Mouse (Mus musculus): ENCODE measurements around the gene Slc17a7. TPM values are rescaled to one million over a fixed set of nuclear protein-coding genes. Genes with fewer than 3 reads are reported as not detected.
"Not testable (repeated sequence)": the region's sequence is repeated elsewhere in the genome, so short reads cannot be mapped to it uniquely, and the experiment has no call there.

Gene Slc17a7
- polyA plus RNA-seq, 1 experiment = 2.0 TPM

GRCm38 (mm10) chr7:45147899-45148298, 15.8 kb upstream of the Slc17a7 start:
- no peak for DNase-seq
- Histone ChIP-seq H3K27ac (ENCODE audit: control insufficient read depth, insufficient read depth, low read length) (no peak overlapping the region), H3K27me3 (ENCODE audit: control insufficient read depth, insufficient read depth, low read length) (no peaks in the 10 kb centered on the region), H3K4me1 (replicated peaks; ENCODE audit: control insufficient read depth, insufficient read depth, low read length) (peaks cover 2% of the 10 kb centered on the region), H3K4me3 (ENCODE audit: control insufficient read depth, insufficient read depth, low read length) (no peak overlapping the region), H3K36me3 (ENCODE audit: control insufficient read depth, insufficient read depth, low read length) (no peaks in the 10 kb centered on the region)
- TF ChIP-seq CTCF (IDR thresholded peaks at IDR 0.05; ENCODE audit: borderline replicate concordance, control insufficient read depth, extremely low read depth, insufficient read depth, low read length, poor library complexity) = no peak
- TF ChIP-seq POLR2A (IDR thresholded peaks at IDR 0.05; ENCODE audit: control insufficient read depth, extremely low read depth, insufficient read depth, low read length, poor library complexity) = no peak
- 99% methylated on average over 11 of the region's 11 CpGs for WGBS

GRCm38 (mm10) chr7:45148534-45149098, 15.1 kb upstream of the Slc17a7 start:
- no peak overlapping the region for H3K27ac ChIP-seq (ENCODE audit: control insufficient read depth, insufficient read depth, low read length)
- 84% methylated on average over 4 of the region's 4 CpGs for WGBS
- TF ChIP-seq POLR2A (IDR thresholded peaks at IDR 0.05; ENCODE audit: control insufficient read depth, extremely low read depth, insufficient read depth, low read length, poor library complexity) = no peak
- no peak for TF ChIP-seq CTCF (IDR thresholded peaks at IDR 0.05; ENCODE audit: borderline replicate concordance, control insufficient read depth, extremely low read depth, insufficient read depth, low read length, poor library complexity)

GRCm38 (mm10) chr7:45149545-45149944, 14.2 kb upstream of the Slc17a7 start:
- Histone ChIP-seq H3K4me1 (replicated peaks; ENCODE audit: control insufficient read depth, insufficient read depth, low read length) (peaks cover 3% of the 10 kb centered on the region), H3K36me3 (ENCODE audit: control insufficient read depth, insufficient read depth, low read length) (no peaks in the 10 kb centered on the region), H3K4me3 (ENCODE audit: control insufficient read depth, insufficient read depth, low read length) (no peak overlapping the region), H3K27me3 (ENCODE audit: control insufficient read depth, insufficient read depth, low read length) (no peaks in the 10 kb centered on the region), H3K27ac (ENCODE audit: control insufficient read depth, insufficient read depth, low read length) (no peak overlapping the region)
- 93% methylated on average over 6 of the region's 6 CpGs for WGBS
- TF ChIP-seq CTCF (IDR thresholded peaks at IDR 0.05; ENCODE audit: borderline replicate concordance, control insufficient read depth, extremely low read depth, insufficient read depth, low read length, poor library complexity) (no peak), POLR2A (IDR thresholded peaks at IDR 0.05; ENCODE audit: control insufficient read depth, extremely low read depth, insufficient read depth, low read length, poor library complexity) (no peak)
- DNase-seq = no peak

More at GRCm38 (mm10) chr7:45148534-45149098, 15.1 kb upstream of the Slc17a7 start:
- Histone ChIP-seq H3K4me3 (ENCODE audit: control insufficient read depth, insufficient read depth, low read length) (no peak overlapping the region), H3K4me1 (replicated peaks; ENCODE audit: control insufficient read depth, insufficient read depth, low read length) (peaks cover 1% of the 10 kb centered on the region), H3K27me3 (ENCODE audit: control insufficient read depth, insufficient read depth, low read length) (no peaks in the 10 kb centered on the region), H3K36me3 (ENCODE audit: control insufficient read depth, insufficient read depth, low read length) (no peaks in the 10 kb centered on the region)
- DNase-seq = no peak

- TF ChIP-seq CTCF (IDR thresholded peaks at IDR 0.05; ENCODE audit: borderline replicate concordance, control insufficient read depth, extremely low read depth, insufficient read depth, low read length, poor library complexity) (no peak), POLR2A (IDR thresholded peaks at IDR 0.05; ENCODE audit: control insufficient read depth, extremely low read depth, insufficient read depth, low read length, poor library complexity) (no peak)
- no peak overlapping the region for H3K4me3 ChIP-seq (ENCODE audit: control insufficient read depth, insufficient read depth, low read length)
- no peaks in the 10 kb centered on the region for H3K27me3 ChIP-seq (ENCODE audit: control insufficient read depth, insufficient read depth, low read length)
- WGBS = 92% methylated on average over 4 of the region's 4 CpGs
- no peak overlapping the region for H3K27ac ChIP-seq (ENCODE audit: control insufficient read depth, insufficient read depth, low read length)
- peaks cover 7% of the 10 kb centered on the region for H3K4me1 ChIP-seq (replicated peaks; ENCODE audit: control insufficient read depth, insufficient read depth, low read length)
- DNase-seq = no peak
- no peaks in the 10 kb centered on the region for H3K36me3 ChIP-seq (ENCODE audit: control insufficient read depth, insufficient read depth, low read length)
Observed at GRCm38 (mm10) chr7:45150321-45150720, 13.4 kb upstream of the Slc17a7 start.

- no peak for TF ChIP-seq POLR2A (IDR thresholded peaks at IDR 0.05; ENCODE audit: control insufficient read depth, extremely low read depth, insufficient read depth, low read length, poor library complexity)
- no peak for TF ChIP-seq CTCF (IDR thresholded peaks at IDR 0.05; ENCODE audit: borderline replicate concordance, control insufficient read depth, extremely low read depth, insufficient read depth, low read length, poor library complexity)
- DNase-seq = no peak
- Histone ChIP-seq H3K36me3 (ENCODE audit: control insufficient read depth, insufficient read depth, low read length) (no peaks in the 10 kb centered on the region), H3K4me3 (ENCODE audit: control insufficient read depth, insufficient read depth, low read length) (no peak overlapping the region), H3K27me3 (ENCODE audit: control insufficient read depth, insufficient read depth, low read length) (no peaks in the 10 kb centered on the region), H3K4me1 (replicated peaks; ENCODE audit: control insufficient read depth, insufficient read depth, low read length) (peaks cover 7% of the 10 kb centered on the region), H3K27ac (ENCODE audit: control insufficient read depth, insufficient read depth, low read length) (no peak overlapping the region)
- WGBS = 93% methylated on average over 11 of the region's 11 CpGs
Observed at GRCm38 (mm10) chr7:45151303-45151702, 12.4 kb upstream of the Slc17a7 start.

GRCm38 (mm10) chr7:45153052-45153451, 10.7 kb upstream of the Slc17a7 start:
- H3K4me3 ChIP-seq (ENCODE audit: control insufficient read depth, insufficient read depth, low read length); DNase-seq: not testable (repeated sequence)

GRCm38 (mm10) chr7:45153586-45153985, 10.2 kb upstream of the Slc17a7 start:
- H3K27ac ChIP-seq (ENCODE audit: control insufficient read depth, insufficient read depth, low read length) = peak overlapping the region; percentile 55; the same call in 1 of the 2 replicates
- peak overlapping the region; percentile 85 for H3K4me3 ChIP-seq (ENCODE audit: control insufficient read depth, insufficient read depth, low read length)
- WGBS = 4% methylated on average over 5 of the region's 5 CpGs
- H3K4me1 ChIP-seq (replicated peaks; ENCODE audit: control insufficient read depth, insufficient read depth, low read length) = peaks cover 7% of the 10 kb centered on the region
- no peak for TF ChIP-seq POLR2A (IDR thresholded peaks at IDR 0.05; ENCODE audit: control insufficient read depth, extremely low read depth, insufficient read depth, low read length, poor library complexity)
- no peak for TF ChIP-seq CTCF (IDR thresholded peaks at IDR 0.05; ENCODE audit: borderline replicate concordance, control insufficient read depth, extremely low read depth, insufficient read depth, low read length, poor library complexity)
- H3K36me3 ChIP-seq (ENCODE audit: control insufficient read depth, insufficient read depth, low read length) = no peaks in the 10 kb centered on the region
- H3K27me3 ChIP-seq (ENCODE audit: control insufficient read depth, insufficient read depth, low read length) = no peaks in the 10 kb centered on the region
- DNase-seq = no peak

More at GRCm38 (mm10) chr7:45153052-45153451, 10.7 kb upstream of the Slc17a7 start:
- H3K4me1 ChIP-seq (replicated peaks; ENCODE audit: control insufficient read depth, insufficient read depth, low read length); H3K36me3 ChIP-seq (ENCODE audit: control insufficient read depth, insufficient read depth, low read length); H3K27ac ChIP-seq (ENCODE audit: control insufficient read depth, insufficient read depth, low read length); H3K27me3 ChIP-seq (ENCODE audit: control insufficient read depth, insufficient read depth, low read length): not testable (repeated sequence)
- 88% methylated on average over 2 of the region's 2 CpGs for WGBS
